Mouse (Mus musculus): ENCODE results near the gene B3gnt3. TPM values are rescaled to one million over a fixed set of nuclear protein-coding genes. Genes with fewer than 3 reads are reported as not detected.
A peak's percentile ranks its signal among the peaks of the same experiment; 100 is the strongest.
"Not testable (repeated sequence)": the region's sequence is repeated elsewhere in the genome, so short reads cannot be mapped to it uniquely, and the experiment has no call there.

The B3gnt3 gene
- polyA plus RNA-seq, 1 experiment from 2014 or later = 0.52 TPM

DNA sequence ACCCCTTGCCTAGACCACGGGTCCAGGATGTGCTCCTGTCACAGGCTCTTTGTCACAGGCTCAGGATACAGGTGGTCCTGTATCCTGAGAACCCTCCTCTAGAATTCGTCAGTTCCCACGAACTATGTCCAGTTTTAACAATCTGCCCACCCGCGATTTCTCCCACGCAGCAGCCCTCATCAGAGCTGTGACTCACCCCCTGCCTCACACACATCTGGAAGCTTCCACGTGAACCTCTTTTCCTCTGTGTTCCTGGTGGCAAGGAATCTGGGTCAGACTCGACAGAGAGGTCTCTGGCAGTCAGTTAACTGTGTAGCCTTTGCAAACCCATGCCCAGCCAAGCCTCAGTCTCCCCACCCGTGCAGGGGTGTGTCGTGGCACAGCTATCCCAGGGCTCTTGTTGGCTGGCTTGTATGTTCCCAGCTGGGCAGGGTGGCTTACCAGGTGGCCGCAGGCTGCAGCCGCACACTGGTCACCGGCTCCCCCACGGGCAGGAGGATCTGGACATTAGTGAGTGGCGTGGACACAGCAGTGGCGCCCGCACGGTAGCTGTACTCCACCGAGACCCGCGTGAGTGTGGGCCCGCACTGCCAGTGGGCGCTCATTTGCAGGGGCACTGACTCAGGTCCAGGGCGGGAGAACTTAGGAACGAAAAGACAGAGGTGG, 7.7 kb upstream of the B3gnt3 start:
- H3K27me3 ChIP-seq = peaks cover 6% of the 10 kb centered on the region; the same call in 1 of the 2 replicates
- H3K4me3 ChIP-seq = no peak overlapping the region
- peaks cover 9% of the 10 kb centered on the region for H3K4me1 ChIP-seq (replicated peaks)
- H3K27ac ChIP-seq (replicated peaks) = no peak overlapping the region
- WGBS = 39% methylated on average over 25 of the region's 25 CpGs
- no peak overlapping the region for H3K9ac ChIP-seq
- peaks cover 10% of the 10 kb centered on the region for H3K36me3 ChIP-seq
- no peaks in the 10 kb centered on the region for H3K9me3 ChIP-seq
- ATAC-seq (ENCODE audit: low FRiP score, low read depth) = peak; percentile 23
- H3K4me2 ChIP-seq = peak overlapping the region; percentile 51

DNA sequence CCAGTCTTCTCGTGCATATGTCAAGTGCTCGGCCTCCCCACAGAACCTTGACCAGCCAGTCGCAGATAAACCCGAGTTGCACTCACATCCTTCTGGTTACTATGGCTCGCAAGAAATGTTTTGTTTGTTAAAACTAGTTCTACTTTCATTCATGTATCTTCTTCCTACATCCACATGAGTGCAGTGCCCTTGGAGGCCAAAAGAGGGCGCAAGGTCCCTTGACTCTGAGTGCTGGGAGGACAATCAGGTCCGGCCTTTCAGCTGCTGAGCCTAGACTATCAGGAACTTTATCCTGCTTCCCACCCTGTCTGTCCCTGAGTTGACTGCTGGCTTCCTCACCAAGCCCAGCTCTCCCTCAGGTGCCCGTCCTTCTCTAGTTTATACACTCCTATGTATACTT, 6.3 kb upstream of the B3gnt3 start:
- Histone ChIP-seq H3K4me3 (no peak overlapping the region), H3K36me3 (peaks cover 10% of the 10 kb centered on the region), H3K27me3 (peaks cover 19% of the 10 kb centered on the region), H3K9ac (no peak overlapping the region), H3K27ac (replicated peaks) (no peak overlapping the region), H3K4me2 (no peak overlapping the region), H3K4me1 (replicated peaks) (peaks cover 9% of the 10 kb centered on the region), H3K9me3 (no peaks in the 10 kb centered on the region)
- no peak for ATAC-seq (ENCODE audit: low FRiP score, low read depth)
- WGBS = 42% methylated on average over 8 of the region's 8 CpGs

DNA sequence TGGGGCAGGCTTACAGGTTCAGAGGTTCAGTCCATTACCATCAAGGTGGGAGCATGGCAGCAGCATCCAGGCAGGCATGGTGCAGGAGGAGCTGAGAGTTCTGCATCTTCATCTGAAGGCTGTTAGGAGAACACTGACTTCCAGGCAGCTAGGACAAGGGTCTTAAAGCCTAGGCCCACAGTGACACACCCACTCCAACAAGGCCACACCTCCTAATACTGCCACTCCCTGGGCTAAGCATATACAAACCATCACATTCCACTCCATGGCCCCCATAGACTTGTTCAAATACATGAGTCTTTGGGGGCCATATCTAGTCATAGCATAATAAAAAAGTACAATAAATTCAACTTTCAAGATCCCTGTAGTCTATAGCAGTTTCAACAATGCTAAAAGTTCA, 1.8 kb upstream of the B3gnt3 start:
- H3K4me2 ChIP-seq; H3K36me3 ChIP-seq; ATAC-seq (ENCODE audit: low FRiP score, low read depth); H3K27ac ChIP-seq (replicated peaks); H3K4me3 ChIP-seq; H3K4me1 ChIP-seq (replicated peaks); H3K9ac ChIP-seq; H3K9me3 ChIP-seq: not testable (repeated sequence)
- H3K27me3 ChIP-seq = peaks cover 55% of the 10 kb centered on the region

DNA sequence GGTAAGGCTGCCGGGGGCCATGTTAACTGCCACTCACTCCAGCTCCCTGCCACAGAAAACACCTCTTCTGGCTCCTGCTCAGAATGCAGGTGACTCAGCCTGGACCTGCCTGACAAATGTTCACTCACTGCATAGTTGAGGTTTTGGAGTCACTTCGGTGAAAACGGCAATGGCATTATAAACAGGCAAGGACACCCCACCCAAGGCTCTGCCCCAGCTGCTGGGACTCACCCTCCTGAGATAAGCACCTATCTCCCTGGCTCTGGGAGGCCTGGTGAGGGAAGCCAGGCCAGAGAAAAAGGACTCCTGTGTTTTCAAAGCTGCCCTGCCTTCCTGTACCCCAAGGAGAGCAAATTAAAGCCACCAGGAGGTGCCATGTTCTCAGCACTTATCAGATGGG, 1.3 kb upstream of the B3gnt3 start:
- H3K4me2 ChIP-seq = no peak overlapping the region
- H3K9ac ChIP-seq = no peak overlapping the region
- H3K27me3 ChIP-seq = peaks cover 55% of the 10 kb centered on the region
- no peak overlapping the region for H3K4me3 ChIP-seq
- WGBS = 81% methylated on average over 3 of the region's 3 CpGs
- no peak for ATAC-seq (ENCODE audit: low FRiP score, low read depth)
- no peaks in the 10 kb centered on the region for H3K36me3 ChIP-seq
- no peaks in the 10 kb centered on the region; the same call in 1 of the 2 replicates for H3K4me1 ChIP-seq (replicated peaks)
- H3K9me3 ChIP-seq = no peaks in the 10 kb centered on the region
- no peak overlapping the region for H3K27ac ChIP-seq (replicated peaks)

DNA sequence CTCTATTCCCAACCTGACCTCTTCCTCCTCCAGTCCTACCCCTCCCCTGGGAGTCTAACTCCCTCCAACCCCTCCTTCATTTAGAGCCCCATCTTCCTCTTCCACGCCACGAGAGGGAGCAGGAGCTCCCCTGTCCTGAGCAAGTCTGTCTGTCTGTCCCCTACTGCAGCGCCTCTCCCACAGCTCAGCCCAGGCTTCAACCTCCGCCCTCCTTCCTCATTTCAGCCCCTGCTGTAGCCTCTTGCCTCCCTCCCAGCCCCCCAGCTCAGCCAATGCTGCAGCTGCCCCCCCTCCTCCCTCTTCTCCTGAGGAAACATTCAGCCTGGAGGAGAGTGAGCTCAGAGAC, 471 bp upstream of the B3gnt3 start:
- H3K4me1 ChIP-seq (replicated peaks) = no peaks in the 10 kb centered on the region; the same call in 1 of the 2 replicates
- 34% methylated on average over 4 of the region's 4 CpGs for WGBS
- no peak overlapping the region for H3K27ac ChIP-seq (replicated peaks)
- H3K27me3 ChIP-seq = peaks cover 58% of the 10 kb centered on the region
- no peak overlapping the region for H3K4me2 ChIP-seq
- H3K4me3 ChIP-seq = no peak overlapping the region
- no peak for ATAC-seq (ENCODE audit: low FRiP score, low read depth)
- no peaks in the 10 kb centered on the region for H3K36me3 ChIP-seq
- no peaks in the 10 kb centered on the region for H3K9me3 ChIP-seq
- no peak overlapping the region for H3K9ac ChIP-seq

DNA sequence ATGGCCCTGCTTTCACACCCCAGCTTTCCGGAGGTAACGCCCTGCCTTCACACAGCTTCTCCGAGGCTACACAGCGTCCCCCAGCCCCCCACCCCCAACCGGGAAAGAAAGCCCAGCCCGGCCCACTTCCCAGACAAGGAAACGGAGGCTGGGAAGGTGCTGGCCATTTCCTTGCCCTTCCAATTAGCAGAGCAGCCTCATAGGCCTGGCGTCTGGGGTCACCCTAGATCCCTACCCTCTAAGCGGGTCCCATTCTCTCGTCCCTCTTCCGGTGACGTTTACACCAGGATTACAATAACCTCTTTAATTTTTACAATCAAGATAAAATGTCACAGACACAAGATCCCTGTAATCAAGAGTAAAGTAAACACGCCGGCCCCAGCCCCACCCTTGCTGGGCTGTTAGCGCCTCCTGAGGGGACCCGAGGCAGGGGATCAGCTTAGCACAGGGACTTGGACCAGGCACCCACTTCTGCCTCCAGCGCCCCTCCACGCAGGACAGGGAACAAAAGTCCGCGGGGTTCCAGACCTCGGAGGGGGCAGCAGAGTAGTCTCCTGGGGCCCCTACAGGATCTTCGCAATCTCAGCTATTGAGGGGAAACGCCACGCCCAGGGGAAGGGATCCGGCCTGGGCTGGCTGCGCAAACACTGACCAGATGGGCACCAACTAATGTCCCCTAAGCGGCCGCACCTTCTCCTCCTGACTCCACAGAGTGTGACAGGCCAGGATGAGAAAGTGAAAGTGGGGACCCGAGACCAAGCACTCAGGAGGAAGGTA, 908 bp downstream of the B3gnt3 start:
- no peak overlapping the region for H3K9ac ChIP-seq
- 9% methylated on average over 29 of the region's 29 CpGs for WGBS
- no peaks in the 10 kb centered on the region for H3K36me3 ChIP-seq
- no peak overlapping the region for H3K27ac ChIP-seq (replicated peaks)
- no peaks in the 10 kb centered on the region for H3K9me3 ChIP-seq
- no peak for ATAC-seq (ENCODE audit: low FRiP score, low read depth)
- peak overlapping the region; percentile 16; the same call in 1 of the 2 replicates for H3K4me3 ChIP-seq
- peak overlapping the region; percentile 18 for H3K4me2 ChIP-seq
- no peaks in the 10 kb centered on the region; the same call in 1 of the 2 replicates for H3K4me1 ChIP-seq (replicated peaks)
- H3K27me3 ChIP-seq = peaks cover 65% of the 10 kb centered on the region

DNA sequence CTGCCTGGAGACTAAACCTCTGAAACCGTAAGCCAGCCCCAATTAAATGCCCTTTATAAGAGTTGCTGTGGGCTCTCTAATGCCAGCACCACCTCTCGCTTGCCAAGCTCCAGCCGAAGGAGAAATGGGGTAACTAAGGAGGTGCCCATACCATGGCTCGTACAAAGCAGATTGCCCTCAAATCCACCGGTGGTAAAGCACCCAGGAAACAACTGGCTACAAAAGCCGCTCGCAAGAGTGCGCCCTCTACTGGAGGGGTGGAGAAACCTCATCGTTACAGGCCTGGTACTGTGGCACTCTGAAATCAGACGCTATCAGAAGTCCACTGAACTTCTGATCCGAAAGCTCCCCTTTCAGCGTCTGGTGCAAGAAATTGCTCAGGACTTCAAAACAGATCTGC, 6.1 kb downstream of the B3gnt3 start:
- Histone ChIP-seq H3K27me3 (peaks cover 77% of the 10 kb centered on the region), H3K4me1 (replicated peaks) (peaks cover 13% of the 10 kb centered on the region)
- not testable (repeated sequence) for ATAC-seq (ENCODE audit: low FRiP score, low read depth); H3K4me2 ChIP-seq; H3K27ac ChIP-seq (replicated peaks); H3K4me3 ChIP-seq; H3K9ac ChIP-seq; H3K9me3 ChIP-seq; H3K36me3 ChIP-seq
- 66% methylated on average over 12 of the region's 12 CpGs for WGBS

DNA sequence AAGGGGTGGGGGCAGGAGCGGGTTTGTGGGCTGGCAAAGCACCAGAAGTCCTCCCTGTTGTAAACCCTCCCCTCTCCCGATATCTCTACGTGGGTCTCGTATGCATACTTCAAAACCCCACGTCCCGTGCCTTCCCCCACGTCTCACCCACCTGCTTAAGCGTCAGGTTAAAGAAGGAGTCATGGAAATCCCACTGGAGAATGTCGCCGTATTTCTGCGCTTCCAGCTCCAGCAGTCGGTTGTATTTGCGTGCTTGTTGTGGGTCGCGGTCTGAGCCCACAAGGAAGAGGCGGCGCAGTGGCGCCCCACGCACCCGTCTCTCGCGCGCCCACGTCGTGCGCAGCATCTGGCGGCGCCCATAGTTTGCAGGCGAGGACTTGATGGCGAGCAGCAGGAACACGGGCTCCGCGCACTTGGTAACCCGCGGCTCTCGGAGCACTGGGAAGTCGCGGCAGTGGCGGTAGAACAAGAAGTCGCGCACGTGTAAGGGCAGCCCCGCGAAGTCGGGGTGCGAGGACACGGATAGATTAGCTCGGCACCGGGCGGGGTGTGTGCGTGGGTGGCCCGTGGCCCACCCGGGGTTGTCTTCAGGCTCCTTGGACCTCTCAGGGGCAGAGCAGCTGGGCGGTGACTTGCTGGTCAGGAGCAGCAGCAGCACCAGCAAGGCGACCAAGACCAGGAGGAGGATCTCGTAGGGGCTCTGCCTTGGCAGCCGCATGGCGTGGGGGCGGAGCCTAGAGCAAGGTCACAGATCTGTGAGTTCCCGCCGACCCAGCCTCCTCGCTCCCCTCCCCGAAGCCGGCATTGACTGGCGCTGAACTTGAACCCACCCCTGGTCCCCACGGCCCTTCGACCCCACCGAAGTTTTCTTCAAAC, 8.2 kb downstream of the B3gnt3 start:
- Histone ChIP-seq H3K4me2 (peak overlapping the region; percentile 49), H3K36me3 (no peaks in the 10 kb centered on the region), H3K4me3 (peak overlapping the region; percentile 30), H3K9me3 (no peaks in the 10 kb centered on the region), H3K27me3 (peaks cover 83% of the 10 kb centered on the region), H3K4me1 (replicated peaks) (peaks cover 18% of the 10 kb centered on the region), H3K27ac (replicated peaks) (no peak overlapping the region), H3K9ac (no peak overlapping the region)
- ATAC-seq (ENCODE audit: low FRiP score, low read depth) = 0 out of 2 replicates have a peak, but pooled peaks have one; percentile 28
- 11% methylated on average over 64 of the region's 68 CpGs for WGBS

DNA sequence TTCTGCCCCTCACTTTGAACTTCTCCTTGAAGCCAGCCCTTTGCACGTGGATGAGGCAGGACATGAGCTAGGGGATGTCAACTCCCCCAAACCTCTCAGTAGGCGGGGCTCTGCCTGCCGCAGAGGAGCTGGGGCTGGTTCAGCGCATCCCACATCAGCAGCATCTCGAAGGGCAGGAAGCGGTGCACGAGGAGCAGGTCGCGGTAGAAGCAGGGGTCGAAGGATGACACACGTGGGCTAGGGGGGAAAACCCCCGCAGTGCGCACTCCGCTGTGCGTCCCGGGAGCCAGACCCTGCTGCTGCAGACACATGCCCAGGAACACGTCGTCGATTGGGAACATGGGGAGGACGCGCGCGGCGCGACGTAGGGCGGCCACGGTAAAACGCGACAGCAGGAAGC, 9.1 kb downstream of the B3gnt3 start:
- H3K4me1 ChIP-seq (replicated peaks) = peaks cover 18% of the 10 kb centered on the region
- H3K4me3 ChIP-seq = no peak overlapping the region
- no peaks in the 10 kb centered on the region for H3K36me3 ChIP-seq
- peak overlapping the region; percentile 31 for H3K4me2 ChIP-seq
- H3K9me3 ChIP-seq = no peaks in the 10 kb centered on the region
- peaks cover 92% of the 10 kb centered on the region for H3K27me3 ChIP-seq
- 4% methylated on average over 30 of the region's 30 CpGs for WGBS
- H3K9ac ChIP-seq = no peak overlapping the region
- no peak overlapping the region for H3K27ac ChIP-seq (replicated peaks)
- no peak for ATAC-seq (ENCODE audit: low FRiP score, low read depth)

DNA sequence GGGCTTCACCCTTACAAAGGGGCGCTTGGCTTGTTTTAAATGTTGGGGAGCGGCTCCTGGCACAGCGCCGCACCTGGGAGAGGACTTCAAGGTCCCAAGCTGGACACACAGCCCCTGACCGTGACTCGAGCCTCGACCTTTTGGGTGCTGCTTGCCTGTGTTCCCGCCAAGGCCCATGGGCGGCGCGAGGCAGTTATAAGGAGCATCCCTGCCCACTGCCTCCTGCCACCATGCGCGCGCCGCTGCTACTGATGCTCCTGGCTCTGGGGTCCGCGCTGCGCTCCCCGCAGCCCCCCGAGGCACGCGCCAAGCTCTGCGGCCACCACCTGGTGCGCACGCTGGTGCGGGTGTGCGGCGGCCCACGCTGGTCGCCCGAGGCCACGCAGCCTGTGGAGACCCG, 12.6 kb downstream of the B3gnt3 start, which contains the start of gene Insl3:
TSS of gene Insl3 (plus strand) at position 187 of the 400 bp plus-strand sequence.
- H3K4me1 ChIP-seq (replicated peaks) = peaks cover 34% of the 10 kb centered on the region
- ATAC-seq (ENCODE audit: low FRiP score, low read depth) = no peak
- peak within 1 kb of the TSS; percentile 29 for H3K4me2 ChIP-seq
- H3K9me3 ChIP-seq = no peaks in the 10 kb centered on the region
- H3K9ac ChIP-seq = no peak within 1 kb of the TSS
- no peaks in the 10 kb centered on the region for H3K36me3 ChIP-seq
- 4% methylated on average over 33 of the region's 33 CpGs for WGBS
- H3K4me3 ChIP-seq = peak within 1 kb of the TSS; percentile 7; the same call in 1 of the 2 replicates
- peaks cover 98% of the 10 kb centered on the region for H3K27me3 ChIP-seq
- H3K27ac ChIP-seq (replicated peaks) = no peak within 1 kb of the TSS

DNA sequence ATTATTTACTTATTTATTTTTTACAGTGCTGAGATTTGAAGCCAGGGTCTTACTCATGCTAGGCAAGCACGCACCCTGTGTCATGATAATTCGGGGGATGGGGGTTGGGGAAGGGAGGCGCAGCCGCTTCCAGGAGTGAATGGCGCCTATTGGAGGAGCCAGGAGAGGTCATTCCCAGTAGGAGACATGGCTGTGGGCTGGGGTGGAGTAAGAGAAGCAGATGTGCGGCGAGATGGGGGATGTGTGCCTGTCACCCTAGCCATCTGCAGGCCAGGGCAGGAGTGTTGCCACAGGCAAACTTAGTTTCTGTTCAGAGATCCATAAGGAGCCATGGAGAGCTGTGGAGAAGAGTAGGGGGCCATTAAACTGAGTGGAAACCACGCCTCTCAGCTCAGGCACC, 14.0 kb downstream of the B3gnt3 start:
- Histone ChIP-seq H3K9ac (no peak overlapping the region), H3K36me3 (no peaks in the 10 kb centered on the region), H3K4me2 (no peak overlapping the region), H3K27ac (replicated peaks) (no peak overlapping the region), H3K4me3 (no peak overlapping the region), H3K27me3 (peaks cover 98% of the 10 kb centered on the region), H3K9me3 (no peaks in the 10 kb centered on the region), H3K4me1 (replicated peaks) (peaks cover 21% of the 10 kb centered on the region)
- 5% methylated on average over 8 of the region's 8 CpGs for WGBS
- ATAC-seq (ENCODE audit: low FRiP score, low read depth) = no peak
